Mouse (Mus musculus) CD4-positive helper T cell, adult 2 months (primary cell): ENCODE measurements around the gene Coq8a.

ENCODE experiments used
- DNase-seq: peaks from one replicate; pipeline ENCODE4 v3.0.0-alpha.2; 2012; ENCODE audit warnings: low read depth, missing footprints, low spot score

The Coq8a gene

DNA sequence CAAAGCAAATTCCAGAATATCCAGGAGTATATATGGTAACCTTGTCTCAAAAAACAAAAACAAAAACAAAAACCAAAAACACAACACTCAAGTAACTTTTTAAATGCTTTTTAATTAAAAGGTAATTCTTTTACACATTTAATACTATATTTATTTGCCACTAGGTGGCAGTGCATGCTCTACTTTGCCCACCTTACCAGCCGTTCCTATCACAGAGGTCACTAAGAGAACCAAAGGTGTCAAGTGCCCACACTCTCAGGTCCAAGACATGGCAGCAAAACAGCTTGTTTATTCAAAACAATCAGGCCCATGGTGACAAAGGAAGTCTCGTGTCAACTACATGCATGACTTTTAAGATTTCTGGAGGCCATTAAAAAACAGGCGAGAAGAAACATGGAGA lies 24.2 kb downstream of the Coq8a start:
- peak; percentile 52 for DNase-seq

DNA sequence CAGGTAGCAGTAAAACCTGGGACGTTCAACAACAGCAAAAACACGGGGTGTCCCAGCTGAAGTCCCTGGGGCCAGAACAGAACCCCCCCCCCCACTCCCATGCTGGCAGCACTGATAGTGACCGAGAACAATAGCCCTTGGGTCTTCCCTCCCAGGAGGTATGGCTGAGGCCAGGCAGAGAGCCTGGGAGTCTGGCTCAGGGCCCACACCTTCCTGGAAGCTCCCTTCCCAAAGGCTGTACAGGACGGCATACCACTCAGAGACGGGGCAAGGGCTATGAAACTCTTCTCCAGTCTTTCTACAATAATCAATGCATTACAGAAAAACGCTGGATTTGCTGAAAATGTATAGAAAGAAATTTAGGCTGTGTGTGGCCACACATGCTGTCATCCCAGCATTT lies 24.7 kb downstream of the Coq8a start:
- no peak for DNase-seq

DNA sequence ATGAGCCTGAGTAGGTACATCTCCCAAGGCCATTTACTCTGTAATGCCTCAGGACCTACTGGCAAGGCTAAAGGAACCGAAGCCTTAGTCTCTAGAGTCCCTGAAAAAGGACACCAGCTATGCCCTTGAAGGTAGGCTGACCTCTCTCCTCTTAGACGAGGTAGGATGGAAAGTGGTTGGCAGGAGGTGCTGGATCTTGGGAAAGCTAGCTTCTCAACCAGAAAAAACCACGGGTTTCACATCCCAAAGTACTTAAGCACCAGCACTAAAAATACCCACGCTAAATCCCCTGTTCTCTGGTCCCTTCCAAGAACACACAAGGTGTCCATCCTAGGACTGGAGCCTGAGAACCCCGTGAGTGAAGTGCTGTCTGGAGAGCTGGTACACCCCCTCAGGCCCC lies 26.4 kb downstream of the Coq8a start:
- DNase-seq, result no peak

DNA sequence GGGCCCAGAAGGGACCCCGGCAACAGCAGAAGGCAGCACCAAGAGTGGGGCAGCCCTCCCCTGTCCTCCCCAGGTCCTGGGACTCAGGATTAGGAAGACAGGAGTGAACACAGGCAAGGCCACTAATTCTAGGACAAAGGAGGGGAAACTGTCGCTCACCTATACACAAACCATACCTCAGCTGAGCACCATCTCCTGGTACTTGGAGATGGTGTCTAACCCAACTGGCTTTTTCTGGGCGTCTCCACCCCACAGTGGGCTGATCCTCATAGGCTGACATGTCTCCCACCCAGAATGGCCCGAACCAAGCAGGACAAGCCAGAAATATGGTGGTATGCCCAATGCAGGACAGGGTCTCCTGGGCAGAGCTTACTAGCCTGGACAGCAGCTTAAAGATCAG lies 26.8 kb downstream of the Coq8a start:
- DNase-seq, result no peak

DNA sequence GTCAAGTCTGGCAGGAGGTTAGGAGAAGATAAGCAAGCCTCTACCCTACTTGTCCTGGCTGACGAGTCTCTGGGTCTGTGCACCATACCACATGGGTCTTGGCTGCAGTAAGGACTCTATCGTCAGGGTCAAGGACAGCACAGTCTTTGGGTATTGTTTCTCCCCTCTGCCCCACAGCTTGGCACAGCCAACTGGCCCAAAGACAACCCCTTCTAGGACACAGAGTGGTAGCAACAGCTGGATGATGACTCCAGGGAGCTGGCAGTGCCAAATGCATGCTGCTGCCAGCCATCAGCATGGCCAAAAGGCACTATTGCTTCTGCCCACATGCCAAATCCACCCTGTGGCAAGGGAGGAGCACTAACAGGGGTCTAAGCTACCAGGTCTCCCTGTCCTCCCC lies 27.5 kb downstream of the Coq8a start:
- DNase-seq, result no peak

DNA sequence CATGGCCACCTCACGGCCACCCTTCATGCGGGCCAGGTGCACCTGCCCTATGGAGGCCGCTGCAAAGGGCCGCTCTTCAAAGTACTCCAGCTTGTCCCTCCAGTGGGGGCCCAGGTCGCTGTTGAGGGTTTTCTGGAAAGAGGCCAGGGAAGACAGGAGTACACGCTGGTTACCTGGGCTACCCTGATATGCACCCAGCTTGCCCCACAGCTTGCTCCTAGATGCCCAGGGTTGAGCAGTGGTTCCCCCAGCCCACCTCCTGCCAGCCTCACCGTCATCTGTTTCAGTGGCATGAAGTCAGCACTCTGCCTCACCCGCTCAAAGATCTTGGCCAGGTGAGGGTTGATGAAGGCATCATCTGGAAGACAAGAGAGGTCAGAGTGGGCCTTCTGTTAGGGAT lies 29.3 kb downstream of the Coq8a start:
- no peak for DNase-seq

DNA sequence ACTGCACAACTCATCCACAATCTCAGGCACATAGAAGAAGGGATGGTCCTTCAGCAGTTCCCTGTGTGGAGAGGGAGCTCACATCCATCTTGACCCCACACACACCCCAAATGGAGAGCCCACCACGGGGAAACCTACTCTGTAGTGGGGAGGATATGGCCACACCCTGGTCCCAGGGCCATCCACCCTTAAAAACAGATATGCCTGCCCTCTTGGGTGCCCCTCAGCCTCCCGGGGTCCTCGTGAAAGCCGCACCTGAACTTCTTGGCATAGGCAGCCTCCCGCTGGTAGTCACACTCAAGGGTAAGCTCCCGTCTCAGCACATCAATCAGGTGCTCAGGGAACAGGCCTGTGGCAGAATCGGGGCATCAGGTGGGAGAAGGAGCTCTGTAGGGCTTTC lies 30.2 kb downstream of the Coq8a start:
- DNase-seq, result no peak

DNA sequence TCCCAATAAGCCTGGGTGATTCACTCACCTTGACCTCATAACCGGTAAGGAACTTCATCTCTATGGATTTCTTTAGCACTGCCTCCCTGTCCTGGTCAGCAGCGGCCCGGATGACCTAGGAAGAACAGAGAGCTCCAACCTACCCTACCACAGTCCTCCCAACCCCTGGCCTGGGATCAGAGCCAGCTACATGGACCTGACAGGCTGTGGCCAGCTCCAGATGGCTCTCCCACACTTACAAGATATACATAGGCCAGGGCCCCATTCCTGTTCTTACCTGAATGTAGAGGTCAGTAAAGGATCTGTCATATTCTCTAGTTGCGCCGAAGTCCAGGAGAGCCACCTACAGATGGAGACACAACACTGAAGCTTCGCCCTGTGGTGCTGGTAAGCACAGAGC lies 31.1 kb downstream of the Coq8a start:
- DNase-seq, result no peak

DNA sequence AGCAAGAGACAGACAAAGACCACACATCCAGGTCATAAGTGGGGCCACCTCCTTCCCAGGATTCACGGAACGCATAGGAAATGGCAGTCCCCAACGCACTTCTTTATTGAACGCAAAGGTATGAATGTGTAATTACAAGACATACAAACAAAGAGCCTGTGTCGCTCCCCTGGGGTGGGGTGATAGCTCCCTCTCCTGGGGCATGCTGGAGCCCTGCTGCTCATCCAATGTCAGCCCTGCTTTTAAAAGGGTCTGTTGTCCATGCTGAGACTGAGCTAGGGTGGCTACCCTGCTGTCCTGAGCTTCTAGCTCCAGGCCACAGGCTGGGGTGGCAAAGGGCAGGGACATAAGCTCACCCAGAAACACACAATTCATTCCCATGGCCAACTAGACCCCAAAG lies 32.9 kb downstream of the Coq8a start:
- DNase-seq, result no peak

DNA sequence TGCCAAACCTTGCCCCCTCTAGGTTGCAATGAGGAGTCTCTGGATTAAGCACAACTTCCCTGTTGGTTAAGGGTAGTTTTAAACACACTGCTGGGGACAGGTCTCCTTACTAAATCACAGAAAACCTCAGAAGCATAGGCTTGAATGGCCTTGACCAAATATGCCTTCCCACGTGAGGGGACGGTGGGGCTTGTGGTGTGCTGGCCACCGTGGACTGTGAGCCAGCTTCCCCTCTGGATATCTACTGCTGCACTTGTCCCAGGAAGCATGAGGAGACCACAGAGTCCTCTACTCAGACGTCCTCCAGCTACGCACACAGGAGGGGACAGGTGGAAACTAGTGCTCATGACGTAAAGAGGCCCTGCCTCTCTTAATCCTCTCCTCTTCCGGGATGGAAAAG lies 36.4 kb downstream of the Coq8a start:
- DNase-seq, result no peak

DNA sequence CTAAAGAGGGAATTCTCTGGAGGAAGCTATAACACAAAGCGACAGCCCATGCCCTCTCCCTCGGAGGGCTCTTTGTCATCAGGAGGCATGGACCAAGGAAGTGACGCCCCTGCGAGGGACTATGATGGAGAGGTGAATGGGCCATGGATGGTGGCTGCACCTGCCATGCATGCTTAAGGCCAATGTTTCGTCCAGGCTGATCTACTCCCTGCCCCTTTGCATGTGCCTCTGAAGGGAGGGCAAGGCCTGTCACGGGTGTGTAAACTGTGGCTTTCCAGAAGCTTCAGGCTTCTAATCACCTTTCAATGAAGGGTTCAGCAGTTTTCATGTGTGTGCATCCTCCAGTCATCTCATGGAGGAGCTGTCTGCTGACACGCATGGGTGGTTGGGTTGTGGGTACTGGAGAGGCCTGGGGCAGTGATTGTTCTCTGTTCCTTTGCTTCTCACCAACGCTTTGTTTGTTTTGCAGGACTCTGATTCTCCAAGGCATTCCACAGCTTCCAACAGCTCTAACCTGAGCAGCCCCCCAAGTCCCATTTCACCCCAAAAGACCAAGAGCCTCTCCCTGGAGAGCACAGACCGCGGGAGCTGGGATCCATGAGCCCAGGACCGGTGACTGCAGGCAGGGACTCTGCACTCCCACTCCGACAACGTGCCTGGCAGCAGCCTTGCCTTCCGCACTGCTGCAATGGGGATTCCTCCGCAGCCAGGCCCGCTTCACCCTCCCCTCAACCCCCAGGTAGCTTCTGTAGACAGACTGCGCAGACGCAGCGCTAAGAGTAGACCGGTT lies 37.6 kb downstream of the Coq8a start:
- no peak for DNase-seq

DNA sequence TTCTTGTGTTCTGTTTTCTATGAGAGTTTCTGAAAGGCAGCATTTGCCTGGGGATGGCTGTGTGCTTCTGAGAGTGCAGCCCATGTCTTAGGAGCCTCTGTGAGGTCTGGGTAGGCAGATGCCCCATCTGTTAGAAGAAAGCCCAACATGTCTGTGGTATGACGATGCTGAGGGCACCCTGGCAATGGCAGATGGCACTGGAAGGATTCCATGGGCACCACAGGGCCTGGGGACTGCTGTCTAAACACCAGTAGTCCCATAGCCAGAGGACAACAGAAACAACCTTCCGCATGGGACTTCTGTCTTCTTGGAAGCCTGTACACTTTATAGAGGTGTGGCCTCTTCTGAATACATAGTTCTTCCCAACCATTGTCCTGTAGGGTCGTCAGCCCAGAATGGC lies 38.2 kb downstream of the Coq8a start:
- no peak for DNase-seq

DNA sequence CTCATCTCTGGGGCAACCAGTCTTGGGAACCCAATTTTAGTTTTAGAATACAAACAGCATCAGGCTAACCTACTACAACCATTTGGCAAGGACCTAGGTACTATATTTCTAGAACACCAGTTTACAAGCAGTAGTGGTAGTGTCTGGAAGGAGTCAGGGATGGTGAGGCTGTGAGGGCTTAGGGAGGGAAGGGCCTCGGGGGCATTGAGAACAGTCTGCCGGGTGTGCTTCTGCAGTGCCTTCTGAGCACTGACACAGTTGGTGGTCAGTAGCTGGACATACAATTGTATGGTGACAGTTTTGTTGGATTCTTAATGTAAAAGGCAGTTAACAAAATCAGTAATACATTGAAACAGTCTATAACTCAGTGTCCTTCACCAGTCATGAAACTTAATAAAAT lies 38.9 kb downstream of the Coq8a start:
- no peak for DNase-seq

DNA sequence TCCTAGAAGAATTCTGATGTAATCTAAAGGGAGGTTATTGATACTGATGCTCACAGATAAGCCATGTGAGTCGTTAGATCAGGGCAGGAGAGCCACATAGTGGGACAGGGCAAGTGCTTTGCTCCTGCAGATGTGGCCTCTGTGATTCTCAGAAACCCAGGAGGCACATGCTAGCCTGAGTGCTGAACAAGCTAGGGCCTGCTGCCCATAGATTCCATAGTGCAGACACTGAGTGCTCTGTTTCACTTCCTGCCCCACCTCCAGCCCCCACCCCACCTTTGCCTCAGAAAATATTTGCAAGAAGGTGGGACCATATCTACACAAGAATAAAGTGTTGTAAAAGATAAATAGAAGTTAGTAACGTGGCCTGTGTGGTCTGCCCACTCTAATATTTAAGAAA lies 40.8 kb downstream of the Coq8a start:
- no peak for DNase-seq

DNA sequence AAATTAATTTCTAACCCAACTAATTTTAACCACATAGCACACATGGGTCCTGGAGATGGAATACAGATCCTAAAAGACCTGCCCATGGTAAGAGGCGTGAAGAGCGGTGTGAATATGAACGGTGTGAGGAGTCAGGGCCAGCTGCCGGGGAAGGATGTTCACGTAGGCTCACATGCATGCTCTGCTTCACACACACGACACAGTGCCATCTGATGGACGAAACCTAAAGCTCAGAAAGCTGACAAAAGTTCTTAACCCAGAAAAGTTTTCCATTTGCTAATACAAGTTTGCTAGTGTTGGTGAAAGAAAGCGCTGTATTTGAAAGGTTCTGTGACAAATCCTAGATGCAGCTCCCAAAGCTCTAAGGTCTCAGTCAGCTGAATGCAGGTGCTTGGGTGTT lies 48.2 kb downstream of the Coq8a start:
- DNase-seq, result no peak

DNA sequence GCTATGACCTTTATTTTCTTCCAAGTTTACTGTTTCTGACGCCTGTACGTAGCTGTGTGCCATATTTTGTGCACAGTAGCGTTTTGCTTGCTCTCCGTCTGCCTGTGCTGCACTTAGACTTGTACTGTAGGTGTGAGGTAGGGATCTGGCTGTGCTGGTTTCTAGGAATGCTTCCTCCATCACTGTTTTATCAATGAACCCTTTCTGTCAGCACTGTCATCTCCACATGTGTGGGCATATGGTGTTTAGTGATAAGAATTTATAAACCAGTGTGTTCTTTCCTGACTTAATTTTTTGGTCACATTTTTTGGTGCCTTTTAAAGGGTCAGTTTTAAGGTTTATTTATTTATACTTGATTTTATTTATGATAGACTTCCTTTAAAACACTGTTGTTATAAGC lies 50.8 kb downstream of the Coq8a start:
- no peak for DNase-seq

DNA sequence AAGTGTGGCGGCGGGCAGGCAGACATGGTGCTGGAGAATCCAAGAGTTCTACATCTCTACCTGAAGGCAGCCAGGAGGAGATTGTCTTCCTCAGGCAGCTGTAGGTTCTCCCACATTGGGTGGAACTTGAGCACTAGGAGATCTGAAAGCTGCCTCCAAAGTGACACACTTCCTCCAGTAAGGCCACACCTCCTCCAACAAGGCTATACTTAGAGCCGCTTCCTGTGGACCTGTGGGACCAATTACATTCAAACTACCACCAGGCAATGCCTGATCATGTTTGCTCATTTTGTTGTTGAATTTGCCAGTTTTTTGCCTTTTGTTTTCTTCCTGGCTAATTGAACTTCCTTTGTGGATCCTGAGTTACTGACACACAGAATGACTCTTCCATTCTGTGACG lies 51.4 kb downstream of the Coq8a start:
- DNase-seq, result no peak

DNA sequence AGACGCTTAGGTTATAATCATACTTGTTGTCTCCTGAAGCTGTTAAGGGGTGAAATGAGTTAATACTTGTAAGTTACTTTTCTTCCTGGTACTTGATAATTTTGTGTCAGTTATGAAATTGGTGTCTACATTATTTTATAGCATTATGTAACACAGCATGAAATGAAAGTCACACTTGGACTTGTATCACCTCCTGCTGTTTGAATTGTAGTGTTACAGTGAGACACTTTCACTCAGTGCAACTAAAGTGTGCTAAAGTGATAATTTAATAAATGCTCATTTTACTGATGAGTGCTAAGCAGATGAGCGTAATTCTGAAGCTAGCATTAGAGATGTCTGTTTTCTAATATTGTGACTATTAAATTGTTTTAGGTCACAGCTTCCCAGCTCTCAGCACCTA lies 58.4 kb downstream of the Coq8a start:
- DNase-seq, result no peak

DNA sequence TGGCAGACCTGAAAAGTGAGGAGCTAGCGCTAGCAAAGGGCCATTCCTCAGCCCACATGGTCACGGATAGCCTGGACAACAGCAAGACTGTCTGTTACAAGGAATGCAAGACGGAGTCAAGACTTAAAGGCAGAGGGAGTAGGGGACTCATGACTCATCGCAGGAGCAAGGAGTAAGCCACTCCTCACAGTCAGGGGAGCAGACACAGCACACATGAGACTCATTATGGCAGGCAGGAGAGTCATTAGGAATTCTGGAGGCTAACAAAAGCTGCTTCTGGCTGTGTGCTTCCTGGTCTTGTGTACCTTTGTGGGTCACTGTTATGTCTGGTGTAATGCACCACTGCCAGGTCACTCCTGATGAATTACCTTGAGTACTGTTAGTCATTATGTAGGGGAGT lies 60.2 kb downstream of the Coq8a start:
- no peak for DNase-seq

DNA sequence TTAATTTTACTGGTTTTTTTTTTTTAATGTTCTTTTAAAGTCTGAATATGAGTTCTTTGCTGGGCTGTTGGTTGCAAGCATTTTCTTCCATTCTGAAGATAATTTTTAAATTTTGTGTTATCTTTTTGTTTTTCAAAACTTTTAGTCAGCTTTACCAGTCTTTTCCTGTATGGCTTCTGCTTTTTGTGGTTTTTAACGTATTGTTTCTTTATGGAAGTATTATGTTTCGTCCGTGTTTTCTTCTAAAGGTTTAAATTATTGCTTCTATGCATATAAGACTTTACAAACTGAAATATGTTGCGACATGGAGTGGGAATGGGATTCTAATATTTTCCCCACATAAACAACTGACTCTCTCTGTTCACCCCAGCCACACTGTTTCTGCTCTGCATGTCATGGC lies 67.2 kb downstream of the Coq8a start:
- DNase-seq, result no peak

DNA sequence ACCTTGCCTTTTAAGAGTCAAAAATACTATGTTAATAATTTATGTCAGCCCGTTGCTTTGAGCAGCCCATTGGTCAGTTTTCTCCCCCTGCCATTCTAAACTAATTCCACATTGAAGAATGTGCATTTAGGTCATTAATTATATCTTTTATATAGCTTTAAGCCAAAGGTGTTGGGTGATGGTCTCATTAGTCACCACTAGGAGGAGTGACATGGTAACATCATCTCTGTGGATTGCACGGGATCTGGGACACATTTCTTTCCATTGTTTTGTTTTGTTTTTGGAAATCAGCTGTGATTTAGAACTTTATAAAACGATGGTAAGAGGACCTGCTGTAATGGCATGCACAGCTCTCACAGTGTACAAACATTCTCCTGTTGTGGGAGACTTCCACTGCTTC lies 68.0 kb downstream of the Coq8a start:
- DNase-seq, result no peak

DNA sequence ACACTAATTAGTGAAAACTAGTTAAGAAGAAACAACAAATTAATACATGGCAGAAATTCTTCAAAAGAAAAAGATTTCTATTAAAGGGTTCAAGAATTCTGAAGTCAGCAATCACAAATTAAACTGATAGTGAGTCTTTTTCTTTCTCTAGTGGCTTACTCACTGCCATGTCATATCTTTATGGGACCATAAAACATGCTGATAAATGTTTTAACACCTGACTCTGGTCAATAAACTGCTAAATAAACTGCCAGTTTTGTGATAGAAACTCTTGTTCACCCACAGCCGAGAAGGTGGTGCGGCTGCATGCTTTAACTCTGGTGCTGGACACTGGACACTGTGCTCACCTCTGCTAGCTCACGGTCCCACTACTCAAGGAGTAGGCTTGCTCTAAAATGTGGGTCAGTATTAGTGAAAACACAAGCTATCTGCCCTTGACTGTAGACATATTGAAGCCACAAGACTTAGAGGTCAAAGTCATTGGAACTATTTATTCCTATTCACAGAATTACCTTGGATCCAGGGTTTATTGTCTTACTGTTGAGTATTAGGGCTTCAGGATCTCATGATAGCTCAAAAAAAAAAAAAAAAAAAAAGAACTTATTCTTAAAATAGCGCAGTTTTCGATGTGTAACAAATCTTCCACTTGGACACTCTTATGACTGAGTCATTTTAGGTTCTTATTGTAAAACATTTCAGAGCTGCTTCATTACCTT lies 71.2 kb downstream of the Coq8a start:
- DNase-seq, result no peak

DNA sequence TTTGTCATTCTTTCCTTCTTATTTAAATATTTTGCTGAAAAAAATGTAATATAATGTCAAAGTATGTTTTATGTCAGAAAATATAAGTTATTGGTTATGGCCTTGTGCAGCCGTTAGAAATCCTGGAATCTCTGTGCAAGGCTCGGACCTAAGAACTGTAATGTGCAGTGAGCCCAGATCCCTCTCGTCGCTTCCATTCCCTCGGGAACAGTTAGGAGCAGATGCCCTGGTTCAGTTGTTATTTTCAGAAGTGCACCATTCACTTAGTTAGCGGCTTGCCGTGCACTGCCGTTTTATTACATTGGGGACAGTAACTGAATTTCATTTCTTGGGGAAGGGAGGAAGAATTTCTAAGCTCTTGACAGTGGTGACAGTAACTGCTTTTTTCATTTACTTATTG lies 81.2 kb downstream of the Coq8a start:
- no peak for DNase-seq

DNA sequence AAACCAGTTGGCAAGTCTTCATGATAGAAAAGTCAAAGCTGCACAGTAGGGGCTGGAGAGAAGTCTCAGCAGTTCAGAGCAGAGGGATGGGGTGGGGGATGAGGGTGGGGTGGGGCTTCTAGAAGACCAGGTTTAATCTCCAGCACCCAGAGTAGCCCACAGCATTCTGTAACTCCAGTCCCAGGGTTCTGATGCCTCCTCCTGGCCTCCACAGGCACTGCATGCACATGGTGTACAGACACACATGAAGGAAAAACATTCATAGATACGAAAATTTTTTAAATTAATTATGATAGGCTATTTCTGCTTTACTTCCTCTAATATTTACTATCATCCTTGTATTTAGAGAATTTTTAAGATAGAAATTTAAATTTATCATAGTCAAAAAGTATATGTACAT lies 82.9 kb downstream of the Coq8a start:
- no peak for DNase-seq
